Mouse (Mus musculus) hindbrain, postnatal 0 days (tissue): Measurements from ENCODE around the gene Doc2g. TPM values are rescaled to one million over a fixed set of nuclear protein-coding genes. Genes with fewer than 3 reads are reported as not detected.
A peak's percentile ranks its signal among the peaks of the same experiment; 100 is the strongest.
"Not testable (repeated sequence)": the region's sequence is repeated elsewhere in the genome, so short reads cannot be mapped to it uniquely, and the experiment has no call there.

Experiments used
- ATAC-seq: fragments of 200-750 bp; cut with Nextera tagmentation; 2 replicates; pipeline ENCODE4 v1.8.0; 2017; ENCODE audit warnings: mild to moderate bottlenecking, moderate TSS enrichment, moderate library complexity
- DNase-seq: peaks from one replicate; pipeline ENCODE4 v3.0.0-alpha.2; 2015; ENCODE audit warnings: low spot score
- H3K27ac ChIP-seq: fragments of 300-500 bp; sonication (generic); 2 replicates; pipeline ENCODE4 v1.5.1; 2014; ENCODE audit warnings: mild to moderate bottlenecking
- H3K27me3 ChIP-seq: fragments of 300-500 bp; sonication (generic); 2 replicates; pipeline ENCODE4 v1.6.1; 2014; ENCODE audit warnings: low read length, mixed read lengths; ENCODE audit not compliant: insufficient read depth
- H3K36me3 ChIP-seq: fragments of 300-500 bp; sonication (generic); 2 replicates; pipeline ENCODE4 v1.6.1; 2014; ENCODE audit warnings: low read length, mixed read lengths; ENCODE audit not compliant: insufficient read depth
- H3K4me1 ChIP-seq: fragments of 300-500 bp; sonication (generic); 2 replicates; pipeline ENCODE4 v1.6.1; 2014; ENCODE audit warnings: antibody characterized with exemption, low read length, mixed read lengths; ENCODE audit not compliant: insufficient read depth
- H3K4me2 ChIP-seq: fragments of 300-500 bp; sonication (generic); 2 replicates; pipeline ENCODE4 v1.6.1; 2014; ENCODE audit warnings: low read depth, mild to moderate bottlenecking, low read length, moderate library complexity, mixed read lengths
- H3K4me3 ChIP-seq: fragments of 300-500 bp; sonication (generic); 2 replicates; pipeline ENCODE4 v1.5.1; 2014; ENCODE audit warnings: low read length
- H3K9ac ChIP-seq: fragments of 300-500 bp; sonication (generic); replicated peaks from 2 replicates; pipeline ENCODE4 v1.6.1; 2014; ENCODE audit warnings: mild to moderate bottlenecking, low read length, moderate library complexity, mixed read lengths
- H3K9me3 ChIP-seq: fragments of 300-500 bp; sonication (generic); 2 replicates; pipeline ENCODE4 v1.6.1; 2016; ENCODE audit warnings: low read length, mixed read lengths
- CTCF ChIP-seq: IDR thresholded peaks from 2 replicates; pipeline ENCODE4 v1.5.1; 2016; ENCODE audit warnings: antibody characterized with exemption, control low read depth, low read depth
- WGBS: fragments of 180-500 bp; shearing (Covaris S2); extraction: QIAGEN DNeasy Blood & Tissue Kit; methylation state at CpG from one replicate; pipeline ENCODE4 v1.1.7; 2014; 5-methylcytosine and 5-hydroxymethylcytosine counted together
- polyA plus RNA-seq: library from polyadenylated mRNA; unstranded; fragments of >200 nt; fragmentation: Nextera tagmentation; extraction: Ambion mirVana; gene quantifications from 2 replicates; pipeline ENCODE4 v1.2.1, GENCODE M21; 2015
- total RNA-seq: library from RNA; depleted of rRNA; stranded (reverse); fragments of >200 nt; gene quantifications from 2 replicates; pipeline ENCODE4 v1.2.3, GENCODE M21; 2014

Gene Doc2g
- total and polyA plus RNA-seq, 2 experiments from 2014 or later: 3.5 to 3.9 TPM

DNA sequence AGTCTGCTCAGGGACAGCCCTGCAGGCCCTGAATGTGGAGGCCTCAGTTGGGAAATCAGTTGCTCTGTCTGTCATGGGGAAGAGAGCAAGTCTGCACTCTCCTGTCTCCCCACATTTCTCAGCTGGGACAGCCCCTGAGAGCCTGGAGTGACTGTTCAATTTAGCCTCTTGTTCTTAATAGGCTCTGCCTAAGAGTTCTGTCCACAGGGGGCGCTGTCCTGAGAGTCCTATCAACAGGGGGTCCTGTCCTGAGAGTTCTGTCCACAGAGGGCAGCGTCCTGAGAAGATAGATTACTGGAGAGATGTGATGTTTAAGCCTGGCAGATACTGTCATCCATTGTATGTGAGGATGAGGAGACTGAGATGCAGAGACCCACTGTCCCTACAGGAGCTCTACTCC, 40.6 kb upstream of the Doc2g start:
- Histone ChIP-seq H3K4me2 (no peak overlapping the region), H3K9me3 (no peaks in the 10 kb centered on the region), H3K4me1 (no peaks in the 10 kb centered on the region), H3K9ac (no peak overlapping the region), H3K27ac (no peak overlapping the region), H3K27me3 (no peaks in the 10 kb centered on the region), H3K36me3 (no peaks in the 10 kb centered on the region), H3K4me3 (no peak overlapping the region)
- DNase-seq (peak; percentile 11), ATAC-seq (no peak)
- peak; percentile 31 for TF ChIP-seq CTCF
- WGBS: 5% methylated on average over 2 of the region's 2 CpGs

DNA sequence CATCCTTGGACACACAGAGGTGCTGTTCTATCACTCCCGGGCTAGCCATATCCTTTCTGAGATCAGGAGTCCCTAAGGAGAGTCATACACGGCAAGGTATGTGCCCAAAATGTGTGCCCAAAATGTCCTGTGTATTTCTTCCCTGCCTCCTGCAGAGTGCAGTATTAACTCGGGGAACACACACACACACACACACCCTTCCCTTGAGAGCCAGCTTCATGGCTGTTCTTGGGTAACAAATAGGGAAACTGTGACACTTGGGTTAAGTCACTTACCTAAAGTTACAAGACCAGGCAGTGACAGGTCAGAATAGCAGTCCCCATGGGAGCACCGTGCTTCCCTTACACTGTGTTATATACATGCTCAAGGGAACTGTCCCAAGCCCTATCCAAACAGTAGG, 39.1 kb upstream of the Doc2g start:
- H3K27ac ChIP-seq: no peak overlapping the region
- no peaks in the 10 kb centered on the region for H3K9me3 ChIP-seq
- H3K9ac ChIP-seq: no peak overlapping the region
- WGBS: 71% methylated on average over 4 of the region's 4 CpGs
- ATAC-seq: no peak
- no peaks in the 10 kb centered on the region for H3K4me1 ChIP-seq
- H3K27me3 ChIP-seq: no peaks in the 10 kb centered on the region
- no peak for TF ChIP-seq CTCF
- H3K36me3 ChIP-seq: no peaks in the 10 kb centered on the region
- DNase-seq: no peak
- no peak overlapping the region for H3K4me2 ChIP-seq
- no peak overlapping the region for H3K4me3 ChIP-seq

DNA sequence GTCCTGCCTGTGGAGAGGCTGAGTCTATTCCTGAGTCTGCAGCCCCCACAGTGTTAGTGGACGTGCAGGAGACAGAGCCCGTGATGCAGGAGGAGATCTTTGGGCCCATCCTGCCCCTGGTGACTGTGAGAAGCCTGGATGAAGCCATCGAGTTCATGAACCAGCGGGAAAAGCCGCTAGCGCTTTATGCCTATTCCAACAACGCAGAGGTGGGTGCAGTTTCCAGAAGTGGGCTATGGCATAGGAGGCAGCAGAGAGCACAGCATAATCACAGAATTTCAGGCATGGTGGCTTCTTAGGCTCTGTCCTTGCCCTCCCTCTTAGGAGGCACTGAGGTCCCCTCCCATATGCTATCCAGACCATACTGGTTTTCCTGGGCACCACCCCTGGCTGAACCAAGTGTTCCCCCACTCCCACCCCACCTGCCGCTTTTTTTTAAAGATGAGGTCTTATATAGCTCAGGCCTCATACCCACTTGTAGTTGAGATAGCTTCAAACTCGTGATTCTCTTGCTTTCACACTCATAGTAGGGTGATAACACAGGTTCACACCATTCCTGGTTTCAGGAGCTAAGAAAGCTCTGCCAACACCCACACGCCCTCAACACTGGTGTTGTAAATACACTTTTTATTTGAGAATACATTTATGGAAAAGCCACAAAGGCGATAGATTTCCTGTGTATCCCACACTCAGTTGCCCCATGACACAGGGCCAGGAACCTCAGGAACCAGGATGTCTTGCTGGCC, 36.6 kb upstream of the Doc2g start:
- Histone ChIP-seq H3K4me2 (no peak overlapping the region), H3K4me1 (no peaks in the 10 kb centered on the region), H3K9me3 (no peaks in the 10 kb centered on the region), H3K36me3 (no peaks in the 10 kb centered on the region), H3K27ac (no peak overlapping the region), H3K27me3 (no peaks in the 10 kb centered on the region), H3K9ac (no peak overlapping the region), H3K4me3 (no peak overlapping the region)
- ATAC-seq: no peak
- TF ChIP-seq CTCF: peak; percentile 60
- peak; percentile 9 for DNase-seq
- WGBS: 73% methylated on average over 11 of the region's 11 CpGs

DNA sequence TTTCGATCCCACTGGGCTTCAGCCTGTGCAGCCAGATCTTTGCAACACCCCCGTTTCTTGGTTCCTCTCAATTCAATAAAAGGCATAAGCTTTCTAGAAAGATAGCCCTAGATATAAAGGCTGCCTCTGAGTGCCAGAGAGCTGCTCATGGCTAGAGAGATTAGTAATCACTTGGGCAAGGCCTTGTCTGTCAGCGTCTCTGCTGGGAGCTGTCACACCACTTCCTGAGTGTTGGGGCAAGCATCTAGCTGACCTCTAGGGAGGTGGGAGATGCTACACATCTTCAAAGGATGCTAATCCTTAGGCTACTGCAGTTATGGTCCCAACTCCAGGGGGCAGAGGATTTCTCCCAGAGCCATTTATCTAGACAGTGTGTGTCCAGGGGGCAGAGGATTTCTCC, 35.9 kb upstream of the Doc2g start:
- WGBS: 66% methylated on average over 3 of the region's 3 CpGs
- ATAC-seq: no peak
- Histone ChIP-seq H3K36me3 (no peaks in the 10 kb centered on the region), H3K9me3 (no peaks in the 10 kb centered on the region), H3K4me2 (no peak overlapping the region), H3K9ac (no peak overlapping the region), H3K27ac (no peak overlapping the region), H3K27me3 (no peaks in the 10 kb centered on the region), H3K4me3 (no peak overlapping the region), H3K4me1 (no peaks in the 10 kb centered on the region)
- no peak for DNase-seq
- no peak for TF ChIP-seq CTCF

DNA sequence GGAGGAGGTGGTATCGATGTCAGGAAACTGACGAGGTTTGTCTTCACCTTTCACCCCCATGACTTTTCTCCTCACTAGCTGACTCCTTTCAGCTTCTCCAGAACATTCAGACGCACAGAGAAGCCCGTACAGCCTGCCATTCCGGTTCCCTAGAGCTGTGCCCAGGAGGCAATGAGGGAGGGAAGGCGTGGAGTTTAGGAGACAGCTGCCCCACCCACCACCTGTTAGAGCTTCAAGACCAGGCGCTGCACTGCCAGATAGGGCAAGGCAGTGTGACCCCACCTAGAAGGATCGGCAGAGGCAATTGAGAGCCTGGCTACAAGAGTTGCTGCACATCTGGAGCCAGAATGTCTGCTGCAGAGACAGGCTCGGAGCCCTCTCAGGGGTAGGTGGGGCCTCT, 30.9 kb upstream of the Doc2g start, which contains the start of gene Aldh3b2:
Gene Aldh3b2 (plus strand): TSS at position 100 of the 400 bp plus-strand sequence.
- no peak for ATAC-seq
- TF ChIP-seq CTCF: no peak
- Histone ChIP-seq H3K4me1 (no peaks in the 10 kb centered on the region), H3K9me3 (no peaks in the 10 kb centered on the region), H3K27me3 (no peaks in the 10 kb centered on the region), H3K36me3 (no peaks in the 10 kb centered on the region), H3K4me3 (no peak within 1 kb of the TSS), H3K27ac (no peak within 1 kb of the TSS), H3K9ac (no peak within 1 kb of the TSS), H3K4me2 (no peak within 1 kb of the TSS)
- WGBS: 60% methylated on average over 9 of the region's 9 CpGs
- no peak for DNase-seq

DNA sequence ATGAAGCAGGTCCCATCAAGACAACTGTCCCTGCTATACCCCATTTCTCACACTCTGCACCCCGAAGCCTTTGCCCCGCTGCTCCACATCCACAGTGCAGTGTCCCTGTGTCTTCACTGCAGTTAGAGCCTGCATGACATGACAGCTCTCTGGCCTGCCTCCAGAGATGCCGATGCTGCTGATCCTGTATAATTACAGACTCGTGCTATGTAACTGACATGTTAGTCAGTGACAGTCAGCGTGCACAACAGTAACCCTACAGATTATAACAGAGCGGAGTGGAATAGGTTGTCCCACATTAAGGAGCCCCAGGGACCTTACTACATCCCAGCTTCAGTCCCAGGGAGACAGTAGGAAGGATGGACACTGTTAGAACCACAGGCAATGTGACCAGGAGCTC, 28.5 kb upstream of the Doc2g start:
- ATAC-seq, H3K9ac ChIP-seq, H3K36me3 ChIP-seq, H3K4me3 ChIP-seq, H3K27ac ChIP-seq, H3K27me3 ChIP-seq, H3K4me1 ChIP-seq, H3K4me2 ChIP-seq, DNase-seq, H3K9me3 ChIP-seq: not testable (repeated sequence)
- WGBS: 58% methylated on average over 6 of the region's 6 CpGs

DNA sequence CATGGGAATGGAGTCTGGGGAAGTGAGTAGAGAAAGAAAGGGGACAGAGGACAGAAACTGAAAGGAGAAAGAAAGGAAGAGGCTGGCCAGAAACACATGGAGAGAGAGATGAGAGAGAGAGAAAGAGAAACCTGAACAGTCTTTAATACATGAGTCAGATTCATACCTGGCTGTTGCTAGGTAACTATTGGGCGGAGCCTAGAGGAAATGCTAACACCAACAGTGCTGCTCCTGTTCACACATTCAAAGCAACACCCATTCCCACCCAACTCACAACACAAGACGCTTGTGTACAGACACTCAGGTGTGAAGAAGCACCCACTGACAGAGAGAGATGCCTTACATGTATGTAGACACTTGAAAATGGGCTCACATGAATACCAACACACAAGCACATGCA, 27.2 kb upstream of the Doc2g start:
- H3K27ac ChIP-seq: no peak overlapping the region
- no peak for DNase-seq
- no peaks in the 10 kb centered on the region for H3K27me3 ChIP-seq
- no peak for ATAC-seq
- TF ChIP-seq CTCF: no peak
- no peaks in the 10 kb centered on the region; the same call in 1 of the 2 replicates for H3K4me1 ChIP-seq
- H3K36me3 ChIP-seq: no peaks in the 10 kb centered on the region
- WGBS: 86% methylated on average over 2 of the region's 2 CpGs
- H3K4me2 ChIP-seq: no peak overlapping the region
- H3K4me3 ChIP-seq: no peak overlapping the region
- H3K9me3 ChIP-seq: no peaks in the 10 kb centered on the region
- H3K9ac ChIP-seq: no peak overlapping the region
